Mouse (Mus musculus): Measurements from ENCODE around the gene Anxa6.

Gene Anxa6

GRCm38 (mm10) chr11:54929290-54929689 is 104.0 kb downstream of the Anxa6 start:
- no peak for DNase-seq (ENCODE audit: low spot score)

Measured in adipocyte (in vitro differentiated cells).